Mouse (Mus musculus) heart, embryonic 13.5 days (tissue): ENCODE results near the gene F3. TPM values are rescaled to one million over a fixed set of nuclear protein-coding genes. Genes with fewer than 3 reads are reported as not detected.
A peak's percentile ranks its signal among the peaks of the same experiment; 100 is the strongest.
"Not testable (repeated sequence)": the region's sequence is repeated elsewhere in the genome, so short reads cannot be mapped to it uniquely, and the experiment has no call there.

Source experiments
- ATAC-seq: fragments of 200-750 bp; cut with Nextera tagmentation; 2 replicates; pipeline ENCODE4 v1.8.0; 2017; ENCODE audit warnings: moderate TSS enrichment; ENCODE audit not compliant: insufficient number of reproducible peaks, low FRiP score, low TSS enrichment; ENCODE audit errors: extremely low read depth
- H3K27ac ChIP-seq: fragments of 300-500 bp; sonication (generic); replicated peaks from 2 replicates; pipeline ENCODE4 v1.5.1; 2015; ENCODE audit warnings: moderate library complexity, mild to moderate bottlenecking, inconsistent platforms
- H3K27me3 ChIP-seq: fragments of 300-500 bp; sonication (generic); replicated peaks from 2 replicates; pipeline ENCODE4 v1.6.1; 2015; ENCODE audit warnings: mild to moderate bottlenecking, inconsistent platforms
- H3K36me3 ChIP-seq: fragments of 300-500 bp; sonication (generic); 2 replicates; pipeline ENCODE4 v1.6.1; 2015; ENCODE audit warnings: mild to moderate bottlenecking, inconsistent platforms
- H3K4me1 ChIP-seq: fragments of 300-500 bp; sonication (generic); 2 replicates; pipeline ENCODE4 v1.6.1; 2015; ENCODE audit warnings: inconsistent platforms
- H3K4me2 ChIP-seq: fragments of 300-500 bp; sonication (generic); 2 replicates; pipeline ENCODE4 v1.6.1; 2015; ENCODE audit warnings: inconsistent platforms, mild to moderate bottlenecking, moderate library complexity
- H3K4me3 ChIP-seq: fragments of 300-500 bp; sonication (generic); 2 replicates; pipeline ENCODE4 v1.5.1; 2015; ENCODE audit warnings: moderate library complexity, mild to moderate bottlenecking, inconsistent platforms
- H3K9ac ChIP-seq: fragments of 300-500 bp; sonication (generic); 2 replicates; pipeline ENCODE4 v1.6.1; 2015; ENCODE audit warnings: inconsistent platforms, mild to moderate bottlenecking, moderate library complexity
- H3K9me3 ChIP-seq: fragments of 300-500 bp; sonication (generic); 2 replicates; pipeline ENCODE4 v1.6.1; 2016; ENCODE audit warnings: inconsistent platforms
- WGBS: fragments of 180-500 bp; shearing (Covaris S2); methylation state at CpG from one replicate; pipeline ENCODE4 v1.1.7; 2015; ENCODE audit warnings: mixed read lengths; 5-methylcytosine and 5-hydroxymethylcytosine counted together
- polyA plus RNA-seq: library from polyadenylated mRNA; unstranded; fragments of >200 nt; fragmentation: Nextera tagmentation; extraction: Ambion mirVana; gene quantifications from 2 replicates; pipeline ENCODE4 v1.2.1, GENCODE M21; 2015

Gene F3
- polyA plus RNA-seq, 1 experiment from 2014 or later, result 6.0 TPM

GRCm38 (mm10) chr3:121741186-121741848, 18.0 kb downstream of the F3 start:
- H3K27me3 ChIP-seq, H3K27ac ChIP-seq, H3K9ac ChIP-seq, ATAC-seq, H3K9me3 ChIP-seq, H3K36me3 ChIP-seq, H3K4me3 ChIP-seq, H3K4me2 ChIP-seq: not testable (repeated sequence)
- whole genome bisulfite sequencing, result 86% methylated on average over 4 of the region's 4 CpGs
- H3K4me1 ChIP-seq, result peaks cover 23% of the 10 kb centered on the region

DNA sequence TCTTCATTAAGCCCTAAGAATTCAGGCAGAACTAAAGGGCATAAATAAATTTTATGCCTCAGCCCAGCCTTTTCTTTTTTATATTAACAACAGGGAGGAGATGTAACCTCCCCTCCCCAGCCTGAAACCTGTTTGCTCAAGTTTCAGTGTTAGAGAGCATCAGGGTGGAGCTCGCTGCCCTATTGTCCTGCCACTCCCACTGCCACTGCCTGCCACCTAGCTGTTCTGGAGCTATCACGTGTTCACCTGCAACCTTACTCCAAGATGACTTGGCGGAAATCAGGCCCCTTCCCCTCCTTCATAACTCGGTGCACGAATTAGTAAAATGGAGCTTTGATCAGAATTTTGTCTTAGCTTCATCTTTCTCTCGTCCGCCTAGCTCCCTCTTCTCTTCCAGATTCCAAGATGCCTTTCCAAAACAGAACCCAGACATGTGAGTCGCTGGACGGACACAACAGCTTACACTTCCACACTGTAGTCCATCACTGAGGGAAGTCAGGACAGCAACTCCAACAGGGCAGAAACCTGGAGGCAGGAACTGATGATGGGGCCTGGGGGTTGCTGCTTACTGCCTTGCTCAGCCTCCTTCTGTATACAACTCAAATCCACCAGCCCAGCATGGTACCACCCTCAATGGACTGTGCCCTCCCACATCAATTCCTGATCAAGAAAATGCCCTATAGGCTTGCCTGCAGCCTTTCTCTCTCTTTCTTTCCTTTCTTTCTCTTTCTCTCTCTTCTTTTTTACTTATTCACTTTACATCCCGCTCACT, 31.2 kb downstream of the F3 start:
- not testable (repeated sequence) for H3K4me1 ChIP-seq, H3K9me3 ChIP-seq, H3K4me2 ChIP-seq, H3K9ac ChIP-seq, ATAC-seq, H3K4me3 ChIP-seq, H3K27me3 ChIP-seq
- 80% methylated on average over 10 of the region's 10 CpGs for WGBS
- Histone ChIP-seq H3K27ac (peak overlapping the region; percentile 5; the same call in 1 of the 2 replicates), H3K36me3 (peaks cover 22% of the 10 kb centered on the region)

- 23% methylated on average over 3 of the region's 3 CpGs for WGBS
- H3K36me3 ChIP-seq, result peaks cover 26% of the 10 kb centered on the region
- no peak for ATAC-seq
These were observed 31.8 kb downstream of the F3 start for GRCm38 (mm10) chr3:121755152-121755551.

DNA sequence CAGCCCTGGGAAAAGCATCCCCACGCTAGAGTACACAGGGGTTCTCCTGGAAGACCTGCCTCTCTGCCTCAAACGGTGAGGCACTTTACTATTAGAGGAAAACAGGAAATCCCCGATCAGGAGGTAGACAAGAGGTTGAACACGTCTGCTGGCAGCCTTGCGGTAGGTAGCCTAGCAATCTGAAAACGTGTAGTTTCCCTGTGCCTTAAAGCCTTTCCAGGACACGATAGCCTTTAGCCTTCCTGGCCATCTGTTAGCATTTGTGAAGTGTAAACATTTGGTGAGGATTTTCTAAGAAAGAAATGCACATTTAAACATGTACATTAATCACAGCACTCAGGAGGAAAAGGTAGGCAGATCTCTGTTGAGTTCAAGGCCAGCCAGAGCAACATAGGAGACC, 35.0 kb downstream of the F3 start:
- no peaks in the 10 kb centered on the region for H3K27me3 ChIP-seq
- peaks cover 8% of the 10 kb centered on the region for H3K4me1 ChIP-seq
- H3K4me2 ChIP-seq, result no peak overlapping the region
- no peak overlapping the region for H3K27ac ChIP-seq
- H3K9me3 ChIP-seq, result no peaks in the 10 kb centered on the region
- H3K36me3 ChIP-seq, result peaks cover 33% of the 10 kb centered on the region
- H3K4me3 ChIP-seq, result no peak overlapping the region
- 53% methylated on average over 7 of the region's 7 CpGs for WGBS
- no peak for ATAC-seq
- 0 out of 2 replicates have a peak overlapping the region, but pooled peaks have one; percentile 25 for H3K9ac ChIP-seq

More at GRCm38 (mm10) chr3:121755152-121755551, 31.8 kb downstream of the F3 start:
- no peak overlapping the region for H3K4me3 ChIP-seq
- H3K27me3 ChIP-seq, result no peaks in the 10 kb centered on the region
- peak overlapping the region; percentile 5; the same call in 1 of the 2 replicates for H3K27ac ChIP-seq
- no peak overlapping the region for H3K9ac ChIP-seq
- no peak overlapping the region for H3K4me2 ChIP-seq
- peaks cover 8% of the 10 kb centered on the region for H3K4me1 ChIP-seq
- H3K9me3 ChIP-seq, result no peaks in the 10 kb centered on the region

GRCm38 (mm10) chr3:121762056-121762852, 38.9 kb downstream of the F3 start:
- no peaks in the 10 kb centered on the region for H3K9me3 ChIP-seq
- no peaks in the 10 kb centered on the region; the same call in 1 of the 2 replicates for H3K4me1 ChIP-seq
- peaks cover 67% of the 10 kb centered on the region for H3K36me3 ChIP-seq
- no peaks in the 10 kb centered on the region for H3K27me3 ChIP-seq
- no peak overlapping the region for H3K4me2 ChIP-seq
- no peak for ATAC-seq
- H3K4me3 ChIP-seq, result no peak overlapping the region
- WGBS, result 64% methylated on average over 4 of the region's 4 CpGs
- H3K9ac ChIP-seq, result no peak overlapping the region
- H3K27ac ChIP-seq, result no peak overlapping the region

- Histone ChIP-seq H3K27ac (no peak overlapping the region), H3K4me2 (no peak overlapping the region), H3K9me3 (no peaks in the 10 kb centered on the region), H3K4me1 (no peaks in the 10 kb centered on the region), H3K4me3 (no peak overlapping the region), H3K36me3 (peaks cover 72% of the 10 kb centered on the region), H3K27me3 (no peaks in the 10 kb centered on the region), H3K9ac (no peak overlapping the region)
- no peak for ATAC-seq
These were observed 42.7 kb downstream of the F3 start for GRCm38 (mm10) chr3:121766048-121766447.

- WGBS, result 70% methylated on average over 5 of the region's 5 CpGs
- H3K27me3 ChIP-seq, result no peaks in the 10 kb centered on the region
- no peak overlapping the region for H3K9ac ChIP-seq
These were observed 43.5 kb downstream of the F3 start for GRCm38 (mm10) chr3:121766818-121767217.

GRCm38 (mm10) chr3:121768770-121769169, 45.4 kb downstream of the F3 start:
- Histone ChIP-seq H3K27ac (no peak overlapping the region), H3K4me2 (no peak overlapping the region), H3K9me3 (no peaks in the 10 kb centered on the region), H3K27me3 (no peaks in the 10 kb centered on the region), H3K36me3 (peaks cover 82% of the 10 kb centered on the region), H3K9ac (no peak overlapping the region), H3K4me3 (no peak overlapping the region), H3K4me1 (no peaks in the 10 kb centered on the region)
- no peak for ATAC-seq
- WGBS, result 96% methylated on average over 3 of the region's 3 CpGs

More at GRCm38 (mm10) chr3:121766818-121767217, 43.5 kb downstream of the F3 start:
- H3K4me3 ChIP-seq, result no peak overlapping the region
- H3K4me2 ChIP-seq, result no peak overlapping the region
- H3K4me1 ChIP-seq, result no peaks in the 10 kb centered on the region
- H3K36me3 ChIP-seq, result peaks cover 78% of the 10 kb centered on the region
- no peak overlapping the region for H3K27ac ChIP-seq
- ATAC-seq, result no peak
- H3K9me3 ChIP-seq, result no peaks in the 10 kb centered on the region

- H3K36me3 ChIP-seq, result peaks cover 75% of the 10 kb centered on the region
- not testable (repeated sequence) for ATAC-seq
These were observed 50.0 kb downstream of the F3 start for GRCm38 (mm10) chr3:121773336-121773735.

GRCm38 (mm10) chr3:121777943-121778342, 54.6 kb downstream of the F3 start:
- Histone ChIP-seq H3K4me1 (peaks cover under 1% of the 10 kb centered on the region; the same call in 1 of the 2 replicates), H3K36me3 (peaks cover 52% of the 10 kb centered on the region), H3K27ac (no peak overlapping the region), H3K9me3 (no peaks in the 10 kb centered on the region), H3K27me3 (no peaks in the 10 kb centered on the region), H3K4me2 (no peak overlapping the region), H3K4me3 (no peak overlapping the region), H3K9ac (no peak overlapping the region)
- WGBS, result 60% methylated on average over 7 of the region's 7 CpGs
- no peak for ATAC-seq

More at GRCm38 (mm10) chr3:121773336-121773735, 50.0 kb downstream of the F3 start:
- not testable (repeated sequence) for H3K27ac ChIP-seq, H3K4me2 ChIP-seq, H3K4me1 ChIP-seq, H3K9me3 ChIP-seq, H3K27me3 ChIP-seq, H3K4me3 ChIP-seq, H3K9ac ChIP-seq
- WGBS, result 88% methylated on average over 4 of the region's 4 CpGs

- H3K27ac ChIP-seq, result no peak overlapping the region
- ATAC-seq, result no peak
- no peak overlapping the region for H3K4me2 ChIP-seq
- no peaks in the 10 kb centered on the region for H3K27me3 ChIP-seq
- H3K36me3 ChIP-seq, result peaks cover 25% of the 10 kb centered on the region
- peaks cover 5% of the 10 kb centered on the region; the same call in 1 of the 2 replicates for H3K4me1 ChIP-seq
- H3K9ac ChIP-seq, result no peak overlapping the region
- H3K9me3 ChIP-seq, result no peaks in the 10 kb centered on the region
- H3K4me3 ChIP-seq, result no peak overlapping the region
- 71% methylated on average over 6 of the region's 6 CpGs for WGBS
These were observed 59.7 kb downstream of the F3 start for GRCm38 (mm10) chr3:121783020-121783419.
